Mouse (Mus musculus): ENCODE data around the gene Zfr2. TPM values are rescaled to one million over a fixed set of nuclear protein-coding genes. Genes with fewer than 3 reads are reported as not detected.

Gene Zfr2
- polyA plus RNA-seq, 1 experiment from 2014 or later: 11.6 TPM

DNA sequence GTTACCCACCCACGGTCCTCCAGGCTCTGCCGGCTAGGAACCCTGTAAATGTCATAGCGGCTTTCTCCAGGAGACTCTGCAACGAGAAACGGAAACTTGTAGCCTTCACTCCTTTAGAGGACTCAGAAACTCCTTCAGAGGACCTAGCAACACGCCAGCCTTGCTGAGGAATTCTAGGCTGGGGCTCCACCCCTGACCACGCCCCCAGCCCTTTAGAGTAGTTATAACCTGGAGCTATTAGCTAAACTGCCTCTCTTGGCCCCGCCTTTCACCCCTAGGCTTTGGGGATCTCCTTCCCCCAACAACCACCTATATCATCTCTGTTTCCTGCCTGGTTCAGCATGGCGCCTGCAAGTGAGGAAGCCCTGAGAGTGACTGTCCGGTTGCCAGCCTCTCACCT is 46.5 kb downstream of the Zfr2 start:
- Histone ChIP-seq H3K4me3 (0 out of 2 replicates have a peak overlapping the region, but pooled peaks have one; percentile 1), H3K27me3 (peaks cover 64% of the 10 kb centered on the region), H3K27ac (no peak overlapping the region), H3K36me3 (no peaks in the 10 kb centered on the region), H3K4me1 (peaks cover 17% of the 10 kb centered on the region), H3K4me2 (replicated peaks) (peak overlapping the region; percentile 41), H3K9me3 (0 out of 2 replicates have a peak, but pooled peaks cover 4% of the 10 kb centered on the region), H3K9ac (peak overlapping the region; percentile 43)
- no peak; the same call in 1 of the 2 replicates for ATAC-seq (ENCODE audit: low FRiP score, low read depth)
- 30% methylated on average over 10 of the region's 10 CpGs for WGBS

DNA sequence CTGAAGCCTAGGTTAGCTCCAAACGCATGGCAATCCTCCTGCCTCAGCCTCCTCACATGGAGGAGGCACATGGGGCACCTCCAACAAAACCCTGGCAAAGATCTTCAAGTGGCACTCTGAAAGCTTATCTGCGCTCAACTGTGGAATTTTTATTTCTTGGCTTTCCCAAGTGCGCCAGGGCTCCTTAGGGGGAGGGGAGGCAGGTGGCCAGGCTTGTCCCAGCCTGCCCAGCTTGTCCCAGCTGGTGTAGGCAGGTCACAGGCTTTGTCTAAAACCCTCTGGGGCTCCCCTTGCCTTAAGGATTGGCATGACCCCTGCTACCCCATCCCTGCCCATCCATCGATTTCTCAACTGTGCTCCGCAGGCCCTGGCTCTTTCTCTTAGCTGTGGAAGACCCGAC is 51.2 kb downstream of the Zfr2 start:
- 29% methylated on average over 6 of the region's 6 CpGs for WGBS
- H3K9me3 ChIP-seq: no peaks in the 10 kb centered on the region
- H3K4me2 ChIP-seq (replicated peaks): no peak overlapping the region
- peaks cover 18% of the 10 kb centered on the region for H3K4me1 ChIP-seq
- no peak for ATAC-seq (ENCODE audit: low FRiP score, low read depth)
- no peak overlapping the region for H3K27ac ChIP-seq
- no peaks in the 10 kb centered on the region for H3K36me3 ChIP-seq
- peaks cover 89% of the 10 kb centered on the region for H3K27me3 ChIP-seq
- H3K9ac ChIP-seq: no peak overlapping the region
- peak overlapping the region; percentile 2; the same call in 1 of the 2 replicates for H3K4me3 ChIP-seq

DNA sequence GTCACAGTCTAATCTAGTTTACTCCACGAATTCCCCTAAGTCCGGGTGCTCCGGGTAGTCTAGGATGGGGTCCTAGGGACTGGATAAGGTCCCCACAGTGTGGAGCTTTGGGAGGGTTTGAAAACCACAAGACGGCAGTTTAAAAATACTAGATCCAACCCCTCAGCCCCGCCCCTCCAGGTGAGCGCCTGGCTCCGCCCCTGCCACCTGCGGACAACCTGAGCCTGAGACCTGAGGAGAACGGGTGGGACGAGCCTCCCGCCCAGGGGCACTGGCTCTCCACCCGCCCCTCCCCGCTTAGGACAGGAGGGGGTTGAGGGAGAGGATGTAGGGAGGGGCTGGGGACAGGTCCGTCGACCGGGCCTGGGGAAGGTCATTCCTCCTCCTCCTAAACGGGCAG is 51.8 kb downstream of the Zfr2 start:
- H3K27ac ChIP-seq: no peak overlapping the region

DNA sequence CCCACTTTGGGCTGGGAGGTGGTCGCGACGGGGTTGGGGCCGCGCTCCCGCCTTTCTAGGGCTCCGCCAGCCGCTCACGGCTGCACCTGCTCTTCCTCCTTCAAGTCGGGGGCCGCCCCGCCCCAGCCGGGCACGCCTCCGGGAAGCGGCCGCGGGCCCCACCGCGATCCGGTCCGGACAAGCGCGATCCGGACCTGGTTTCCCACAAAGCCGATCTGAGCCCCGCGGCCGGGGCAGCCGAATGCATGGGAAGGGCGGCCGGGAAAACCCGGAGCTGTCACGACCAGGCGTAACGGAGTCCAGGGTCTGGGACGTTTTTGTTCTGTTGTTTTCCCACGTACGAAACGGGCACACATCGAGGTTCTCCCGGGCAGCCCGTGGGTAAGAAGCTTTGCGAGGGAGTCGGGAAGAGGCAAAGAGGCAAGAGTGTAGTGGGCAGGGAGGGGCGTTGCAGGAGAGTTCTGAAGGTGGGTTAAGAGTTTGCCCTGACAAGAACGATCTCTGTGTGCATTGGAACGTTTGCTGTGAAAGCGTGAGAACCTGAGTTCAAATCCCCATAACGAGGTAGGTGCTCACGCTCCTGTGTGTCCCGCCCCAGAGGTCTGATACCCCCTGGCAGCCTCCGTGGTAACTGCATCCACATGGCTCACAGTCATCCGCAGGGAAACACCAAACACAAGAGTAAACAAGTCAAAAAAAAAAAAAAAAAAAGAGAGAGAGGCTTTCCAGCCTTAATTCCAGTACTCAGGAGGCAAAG is 52.9 kb downstream of the Zfr2 start:
- H3K27ac ChIP-seq: no peak overlapping the region
- WGBS: 2% methylated on average over 54 of the region's 54 CpGs
- peak; percentile 42 for ATAC-seq (ENCODE audit: low FRiP score, low read depth)
- peaks cover 91% of the 10 kb centered on the region for H3K27me3 ChIP-seq
- no peaks in the 10 kb centered on the region for H3K36me3 ChIP-seq
- H3K4me2 ChIP-seq (replicated peaks): peak overlapping the region; percentile 74
- H3K4me1 ChIP-seq: peaks cover 24% of the 10 kb centered on the region
- peak overlapping the region; percentile 42 for H3K4me3 ChIP-seq
- peak overlapping the region; percentile 53 for H3K9ac ChIP-seq
- H3K9me3 ChIP-seq: no peaks in the 10 kb centered on the region

More for the DNA sequence above, 51.8 kb downstream of the Zfr2 start:
- Histone ChIP-seq H3K9me3 (no peaks in the 10 kb centered on the region), H3K4me2 (replicated peaks) (0 out of 2 replicates have a peak overlapping the region, but pooled peaks have one; percentile 74), H3K36me3 (no peaks in the 10 kb centered on the region), H3K9ac (no peak overlapping the region), H3K4me3 (peak overlapping the region; percentile 42), H3K27me3 (peaks cover 91% of the 10 kb centered on the region), H3K4me1 (peaks cover 15% of the 10 kb centered on the region)
- WGBS: 7% methylated on average over 17 of the region's 17 CpGs
- ATAC-seq (ENCODE audit: low FRiP score, low read depth): no peak

DNA sequence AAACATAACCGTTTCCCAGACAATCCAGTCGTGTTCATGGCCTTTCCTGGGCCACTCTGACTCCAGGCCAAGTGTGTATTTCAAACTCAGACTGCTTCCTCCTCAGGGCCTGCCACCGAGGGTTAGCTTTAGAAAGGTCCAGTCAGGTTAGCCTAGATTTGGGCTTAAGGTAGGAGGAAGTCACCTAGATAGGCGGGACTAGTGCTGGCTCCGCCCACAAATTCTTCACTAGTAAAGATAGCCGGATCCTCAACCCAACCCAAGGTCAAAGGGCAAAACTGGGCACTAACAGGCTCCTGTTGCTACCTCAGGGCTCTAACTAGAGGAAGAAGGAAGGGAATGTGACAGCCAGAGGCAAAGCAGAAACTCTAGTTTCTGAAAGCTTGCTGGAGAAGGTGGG is 53.6 kb downstream of the Zfr2 start:
- Histone ChIP-seq H3K4me1 (peaks cover 30% of the 10 kb centered on the region), H3K9ac (no peak overlapping the region), H3K4me2 (replicated peaks) (no peak overlapping the region; the same call in 1 of the 2 replicates), H3K9me3 (no peaks in the 10 kb centered on the region), H3K27me3 (peaks cover 91% of the 10 kb centered on the region), H3K4me3 (no peak overlapping the region), H3K36me3 (no peaks in the 10 kb centered on the region), H3K27ac (no peak overlapping the region)
- ATAC-seq (ENCODE audit: low FRiP score, low read depth): no peak
- WGBS: 34% methylated on average over 6 of the region's 6 CpGs

DNA sequence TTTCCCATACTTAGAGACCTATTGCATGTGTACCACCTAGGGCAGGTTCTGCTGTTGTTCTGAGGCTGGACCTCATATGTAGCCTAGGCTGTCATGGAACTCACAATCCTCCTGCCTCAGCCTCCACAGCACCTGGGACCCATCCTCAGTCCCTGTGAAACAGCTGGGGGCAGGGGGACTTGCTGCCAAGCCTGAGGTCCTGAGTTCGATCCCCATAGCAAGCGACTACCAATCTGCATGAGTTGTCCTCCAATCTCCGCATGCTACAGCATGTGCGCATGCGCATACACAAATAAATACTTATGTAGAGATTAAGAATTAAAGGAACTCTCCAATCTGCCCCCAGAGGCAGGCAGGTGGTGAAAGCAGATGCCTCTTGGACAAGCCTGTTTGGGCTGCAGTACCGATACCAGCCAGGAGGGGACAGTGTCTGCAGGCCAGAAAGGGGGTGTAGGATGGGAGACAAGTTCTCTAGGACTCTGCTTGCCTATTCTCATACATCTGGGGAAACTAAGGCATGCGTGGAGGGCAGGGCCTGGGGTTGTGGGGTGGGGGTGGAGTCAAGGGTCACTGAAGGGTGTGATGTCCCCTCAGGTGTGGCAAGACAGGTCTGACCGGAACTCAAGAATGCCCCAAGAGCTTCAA is 54.7 kb downstream of the Zfr2 start:
- no peak for ATAC-seq (ENCODE audit: low FRiP score, low read depth)
- Histone ChIP-seq H3K9me3 (no peaks in the 10 kb centered on the region), H3K4me1 (peaks cover 30% of the 10 kb centered on the region), H3K27me3 (peaks cover 84% of the 10 kb centered on the region), H3K36me3 (no peaks in the 10 kb centered on the region), H3K4me3 (no peak overlapping the region), H3K27ac (no peak overlapping the region), H3K9ac (no peak overlapping the region), H3K4me2 (replicated peaks) (no peak overlapping the region)
- 56% methylated on average over 8 of the region's 8 CpGs for WGBS

DNA sequence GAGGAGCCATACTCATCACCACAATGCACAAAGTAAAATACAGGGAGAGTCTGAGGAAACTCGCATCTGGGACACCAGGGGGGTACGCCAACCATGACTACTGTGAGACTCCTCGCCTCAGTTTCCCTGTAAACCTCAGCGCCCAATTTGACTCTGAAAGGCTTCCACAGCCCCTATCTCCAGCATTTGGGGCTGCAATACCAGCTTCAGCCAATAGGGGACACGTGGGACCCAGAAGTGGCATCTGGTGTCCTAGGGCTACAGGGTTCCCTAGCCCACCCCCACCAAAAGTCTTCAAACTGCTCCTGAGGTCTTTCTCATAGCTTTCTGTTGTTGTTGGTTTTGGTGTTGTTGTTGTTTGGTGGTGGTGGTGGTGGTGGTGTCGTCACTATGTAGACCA is 55.6 kb downstream of the Zfr2 start:
- ATAC-seq (ENCODE audit: low FRiP score, low read depth): no peak
- Histone ChIP-seq H3K27me3 (peaks cover 74% of the 10 kb centered on the region), H3K36me3 (no peaks in the 10 kb centered on the region), H3K27ac (no peak overlapping the region), H3K9ac (no peak overlapping the region), H3K9me3 (no peaks in the 10 kb centered on the region), H3K4me2 (replicated peaks) (no peak overlapping the region), H3K4me1 (peaks cover 32% of the 10 kb centered on the region), H3K4me3 (no peak overlapping the region)
- WGBS: 24% methylated on average over 6 of the region's 6 CpGs

DNA sequence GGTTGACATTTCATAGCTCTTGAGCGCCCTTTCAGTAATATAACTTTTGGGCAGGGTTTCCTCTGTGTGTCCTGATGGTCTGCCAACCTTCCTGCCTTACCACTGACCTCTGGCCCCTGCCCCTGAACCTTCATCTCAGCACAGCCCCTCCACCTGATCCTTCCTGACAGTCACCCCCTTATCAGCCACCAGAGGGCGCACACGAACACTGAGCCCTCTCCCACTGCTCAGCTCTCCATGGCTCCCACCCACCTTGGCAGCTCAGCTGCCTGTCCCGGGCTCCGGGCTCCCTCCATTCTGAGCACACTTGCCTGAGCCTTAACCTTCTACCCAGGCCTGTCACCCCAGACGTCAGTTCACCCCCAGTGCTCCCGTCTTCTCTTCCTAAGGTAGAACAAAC is 56.3 kb downstream of the Zfr2 start:
- WGBS: 3% methylated on average over 7 of the region's 7 CpGs
- Histone ChIP-seq H3K4me1 (peaks cover 33% of the 10 kb centered on the region), H3K4me2 (replicated peaks) (no peak overlapping the region), H3K27me3 (peaks cover 67% of the 10 kb centered on the region), H3K9ac (no peak overlapping the region), H3K9me3 (no peaks in the 10 kb centered on the region), H3K36me3 (no peaks in the 10 kb centered on the region), H3K27ac (no peak overlapping the region), H3K4me3 (no peak overlapping the region)
- no peak for ATAC-seq (ENCODE audit: low FRiP score, low read depth)

DNA sequence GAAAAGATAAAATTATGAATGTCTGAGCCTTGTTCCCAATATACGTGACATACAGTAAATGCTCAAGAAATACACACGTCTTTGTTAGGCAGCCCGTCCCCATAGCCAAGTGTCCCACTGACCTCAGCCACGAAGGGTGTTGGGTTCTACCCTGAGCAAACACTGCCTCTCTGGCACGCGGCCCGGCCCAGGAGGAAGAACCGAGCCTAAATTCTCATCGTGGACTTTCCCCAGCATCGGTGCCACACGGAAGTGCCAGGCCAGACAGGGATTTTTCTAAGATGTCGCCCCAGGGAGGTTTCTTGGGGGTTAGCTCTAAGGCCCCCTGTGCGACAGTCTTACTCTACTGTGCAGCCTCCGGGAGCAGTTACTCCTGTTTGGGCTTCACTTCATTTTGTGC is 56.9 kb downstream of the Zfr2 start:
- Histone ChIP-seq H3K36me3 (no peaks in the 10 kb centered on the region), H3K4me2 (replicated peaks) (no peak overlapping the region), H3K27ac (no peak overlapping the region), H3K9me3 (no peaks in the 10 kb centered on the region), H3K27me3 (peaks cover 62% of the 10 kb centered on the region), H3K9ac (no peak overlapping the region), H3K4me3 (no peak overlapping the region), H3K4me1 (peaks cover 38% of the 10 kb centered on the region)
- 65% methylated on average over 14 of the region's 14 CpGs for WGBS
- no peak for ATAC-seq (ENCODE audit: low FRiP score, low read depth)

DNA sequence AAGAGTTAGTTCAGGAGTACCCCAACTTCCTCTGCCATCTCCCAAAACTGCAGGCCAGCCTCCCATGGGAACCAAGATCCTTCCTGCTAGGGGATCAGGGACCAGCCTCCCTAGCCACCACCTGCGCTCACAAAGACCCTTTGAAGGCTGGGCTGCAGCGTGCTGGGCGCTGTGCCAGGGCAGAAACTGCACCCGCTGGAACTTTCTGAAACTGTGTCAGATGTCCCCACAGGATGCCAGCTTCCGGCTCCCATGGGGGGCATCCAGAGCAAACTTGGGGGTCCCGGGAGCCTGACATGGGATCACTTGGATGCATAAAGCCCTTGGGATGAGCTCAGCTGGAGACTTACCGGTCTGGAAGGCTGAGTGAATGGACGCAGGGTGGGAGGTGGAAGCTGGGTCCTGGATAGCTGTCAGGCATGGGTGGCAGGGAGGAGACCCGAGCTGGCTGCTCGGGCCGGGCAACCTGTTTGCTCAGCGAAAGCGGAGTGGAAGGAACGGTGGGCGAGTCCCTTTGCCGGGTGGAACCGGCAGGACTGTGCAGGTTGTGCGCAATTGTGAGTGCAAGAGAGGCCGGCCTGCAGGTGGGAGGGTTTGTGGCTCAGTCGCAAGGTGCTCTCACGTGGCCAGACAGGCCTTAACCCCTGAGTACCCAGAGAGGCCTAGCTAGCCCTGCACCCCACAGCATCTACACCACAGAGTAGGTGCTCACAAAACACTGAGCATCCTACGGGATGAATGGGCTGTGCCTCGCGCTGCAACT is 57.9 kb downstream of the Zfr2 start:
- Histone ChIP-seq H3K27ac (no peak overlapping the region), H3K4me1 (peaks cover 42% of the 10 kb centered on the region), H3K4me3 (peak overlapping the region; percentile 7), H3K9me3 (no peaks in the 10 kb centered on the region), H3K4me2 (replicated peaks) (peak overlapping the region; percentile 42), H3K9ac (peak overlapping the region; percentile 50), H3K36me3 (no peaks in the 10 kb centered on the region), H3K27me3 (peaks cover 53% of the 10 kb centered on the region)
- 15% methylated on average over 24 of the region's 24 CpGs for WGBS
- no peak for ATAC-seq (ENCODE audit: low FRiP score, low read depth)

DNA sequence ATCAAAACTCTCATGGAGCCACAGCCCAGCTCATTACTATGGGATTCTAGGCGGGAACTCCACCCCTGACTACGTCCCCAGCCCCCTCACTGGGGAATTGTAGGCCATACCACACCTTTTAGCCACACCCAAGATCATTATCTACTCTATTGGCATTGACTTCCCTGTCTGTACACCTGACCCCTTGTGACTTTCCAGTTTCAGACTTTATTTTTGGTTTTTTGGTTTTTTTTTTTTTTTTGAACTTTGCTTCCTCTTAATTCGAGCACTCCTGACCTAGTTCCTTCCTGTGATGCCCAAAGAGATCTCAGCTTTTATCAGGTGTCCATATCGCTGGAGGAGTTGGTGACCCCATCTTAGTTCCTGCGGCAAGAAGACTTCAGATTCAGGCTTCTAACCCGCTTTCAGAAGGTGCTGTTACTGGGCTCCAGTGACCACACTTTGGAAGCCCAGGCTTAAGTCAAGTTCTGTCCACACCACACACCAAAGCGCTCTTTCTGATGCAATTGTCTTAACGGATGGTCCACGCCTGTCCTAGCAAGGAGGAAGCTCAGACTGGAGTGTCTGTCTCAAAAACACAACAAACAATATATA is 58.7 kb downstream of the Zfr2 start, which contains the start of gene Tjp3:
Gene Tjp3, minus strand, starts transcription at position 71 of the 594 bp plus-strand sequence.
- H3K27me3 ChIP-seq: peaks cover 46% of the 10 kb centered on the region
- ATAC-seq (ENCODE audit: low FRiP score, low read depth): no peak
- no peaks in the 10 kb centered on the region for H3K9me3 ChIP-seq
- 75% methylated on average over 9 of the region's 9 CpGs for WGBS
- H3K36me3 ChIP-seq: no peaks in the 10 kb centered on the region
- H3K9ac ChIP-seq: peak within 1 kb of the TSS; percentile 50
- H3K4me1 ChIP-seq: peaks cover 42% of the 10 kb centered on the region
- H3K27ac ChIP-seq: no peak within 1 kb of the TSS
- peak within 1 kb of the TSS; percentile 91 for H3K4me2 ChIP-seq (replicated peaks)
- H3K4me3 ChIP-seq: peak within 1 kb of the TSS; percentile 79
